Mouse (Mus musculus) liver, embryonic 14.5 days (tissue): ENCODE data around the gene Cenps.

ENCODE experiments used
- CTCF ChIP-seq: IDR thresholded peaks from 2 replicates; pipeline ENCODE4 v1.5.1; 2016; ENCODE audit warnings: antibody characterized with exemption, low read depth, control low read depth
- EP300 ChIP-seq: IDR thresholded peaks from 2 replicates; pipeline ENCODE4 v1.6.1; 2016; ENCODE audit warnings: antibody characterized with exemption, low read depth

GRCm38 (mm10) chr4:149182755-149183154, 45.3 kb upstream of the Cenps start:
- TF ChIP-seq CTCF (peak; percentile 64), EP300 (no peak)
